Mouse (Mus musculus) lung, embryonic 16.5 days (tissue): Measurements from ENCODE around the gene Prdm16. TPM values are rescaled to one million over a fixed set of nuclear protein-coding genes. Genes with fewer than 3 reads are reported as not detected.
A peak's percentile ranks its signal among the peaks of the same experiment; 100 is the strongest.

Experiments used
- ATAC-seq: fragments of 200-750 bp; cut with Nextera tagmentation; 2 replicates; pipeline ENCODE4 v1.8.0; 2017; ENCODE audit warnings: low read depth, mild to moderate bottlenecking, moderate library complexity
- H3K27ac ChIP-seq: fragments of 300-500 bp; sonication (generic); 2 replicates; pipeline ENCODE4 v1.5.1; 2014; ENCODE audit warnings: mild to moderate bottlenecking, control low read depth, low read length
- H3K27me3 ChIP-seq: fragments of 300-500 bp; sonication (generic); 2 replicates; pipeline ENCODE4 v1.6.1; 2014; ENCODE audit warnings: low read depth, low read length, mixed read lengths; ENCODE audit not compliant: control insufficient read depth, insufficient read depth
- H3K36me3 ChIP-seq: fragments of 300-500 bp; sonication (generic); 2 replicates; pipeline ENCODE4 v1.6.1; 2014; ENCODE audit warnings: low read length; ENCODE audit not compliant: control insufficient read depth, insufficient read depth
- H3K4me1 ChIP-seq: fragments of 300-500 bp; sonication (generic); replicated peaks from 2 replicates; pipeline ENCODE4 v1.6.1; 2014; ENCODE audit warnings: low read length, mixed read lengths; ENCODE audit not compliant: control insufficient read depth, insufficient read depth
- H3K4me2 ChIP-seq: fragments of 300-500 bp; sonication (generic); 2 replicates; pipeline ENCODE4 v1.6.1; 2014; ENCODE audit warnings: low read depth, low read length, control low read depth
- H3K4me3 ChIP-seq: fragments of 300-500 bp; sonication (generic); 2 replicates; pipeline ENCODE4 v1.5.1; 2014; ENCODE audit warnings: mild to moderate bottlenecking, low read length, control low read depth
- H3K9ac ChIP-seq: fragments of 300-500 bp; sonication (generic); 2 replicates; pipeline ENCODE4 v1.6.1; 2014; ENCODE audit warnings: low read length, control low read depth
- H3K9me3 ChIP-seq: fragments of 300-500 bp; sonication (generic); 2 replicates; pipeline ENCODE4 v1.6.1; 2016; ENCODE audit warnings: low read length; ENCODE audit not compliant: control insufficient read depth
- WGBS: fragments of 180-500 bp; shearing (Covaris S2); extraction: QIAGEN DNeasy Blood & Tissue Kit; methylation state at CpG from one replicate; pipeline ENCODE4 v1.1.7; 2014; 5-methylcytosine and 5-hydroxymethylcytosine counted together
- polyA plus RNA-seq: library from polyadenylated mRNA; unstranded; fragments of >200 nt; fragmentation: Nextera tagmentation; extraction: Ambion mirVana; gene quantifications from 2 replicates; pipeline ENCODE4 v1.2.1, GENCODE M21; 2015

The Prdm16 gene
- polyA plus RNA-seq, 1 experiment from 2014 or later: 25.2 TPM

DNA sequence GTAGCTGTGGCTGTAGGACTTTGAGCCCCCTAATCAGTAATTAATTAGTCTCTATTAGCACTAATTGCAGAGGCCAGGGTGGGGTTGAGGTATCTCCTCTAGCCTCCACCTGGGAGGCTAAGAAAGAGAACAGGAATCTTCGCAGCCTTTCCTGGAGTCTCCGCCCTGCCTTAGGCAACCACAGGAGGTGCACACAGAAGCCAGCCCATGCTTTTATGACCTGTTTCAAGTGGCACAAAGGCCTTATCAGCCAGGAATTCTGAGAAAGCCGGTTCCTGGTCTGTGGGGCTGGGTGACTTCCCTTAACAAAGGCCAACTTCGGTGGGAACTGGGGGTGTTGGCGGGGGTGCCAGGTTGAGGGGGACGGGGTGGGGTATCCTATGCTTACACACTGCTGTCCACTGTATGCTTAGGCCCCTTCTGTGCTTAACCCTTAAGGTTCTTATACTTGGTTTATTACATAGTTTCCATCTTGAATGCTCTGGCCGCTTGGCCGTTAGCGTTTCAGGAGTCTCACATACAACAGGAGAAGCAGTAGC, 276.8 kb downstream of the Prdm16 start:
- WGBS: 66% methylated on average over 9 of the region's 9 CpGs
- Histone ChIP-seq H3K36me3 (no peaks in the 10 kb centered on the region), H3K9ac (peak overlapping the region; percentile 52), H3K4me1 (peaks cover 15% of the 10 kb centered on the region; the same call in 1 of the 2 replicates), H3K9me3 (0 out of 2 replicates have a peak, but pooled peaks cover 2% of the 10 kb centered on the region), H3K27ac (peak overlapping the region; percentile 93), H3K4me2 (peak overlapping the region; percentile 26), H3K4me3 (no peak overlapping the region), H3K27me3 (no peaks in the 10 kb centered on the region; the same call in 1 of the 2 replicates)
- peak; percentile 68 for ATAC-seq

DNA sequence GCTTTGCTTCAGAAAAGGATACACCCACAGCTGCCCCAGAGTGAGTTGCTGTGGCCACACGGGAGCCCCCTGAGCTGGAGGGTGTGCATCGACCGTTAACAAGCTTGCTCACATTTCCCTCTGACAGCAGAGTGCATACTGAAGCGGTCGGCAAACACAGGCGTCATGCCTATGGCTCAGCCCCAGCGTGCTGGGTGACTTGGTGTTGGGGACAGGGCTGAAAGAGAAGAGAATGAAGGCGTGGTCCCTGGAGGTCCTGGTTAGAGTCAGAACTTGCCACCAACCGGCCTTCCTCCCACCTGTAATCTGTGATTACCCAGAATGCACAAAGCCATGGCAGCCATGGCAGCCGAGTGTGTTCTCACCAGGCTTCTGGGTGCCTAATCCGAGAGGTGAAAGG, 277.9 kb downstream of the Prdm16 start:
- Histone ChIP-seq H3K36me3 (no peaks in the 10 kb centered on the region), H3K9me3 (0 out of 2 replicates have a peak, but pooled peaks cover 2% of the 10 kb centered on the region), H3K4me2 (no peak overlapping the region; the same call in 1 of the 2 replicates), H3K27me3 (no peaks in the 10 kb centered on the region; the same call in 1 of the 2 replicates), H3K9ac (peak overlapping the region; percentile 52), H3K27ac (peak overlapping the region; percentile 93), H3K4me3 (no peak overlapping the region), H3K4me1 (peaks cover 15% of the 10 kb centered on the region; the same call in 1 of the 2 replicates)
- ATAC-seq: peak; percentile 47
- 31% methylated on average over 11 of the region's 11 CpGs for WGBS

DNA sequence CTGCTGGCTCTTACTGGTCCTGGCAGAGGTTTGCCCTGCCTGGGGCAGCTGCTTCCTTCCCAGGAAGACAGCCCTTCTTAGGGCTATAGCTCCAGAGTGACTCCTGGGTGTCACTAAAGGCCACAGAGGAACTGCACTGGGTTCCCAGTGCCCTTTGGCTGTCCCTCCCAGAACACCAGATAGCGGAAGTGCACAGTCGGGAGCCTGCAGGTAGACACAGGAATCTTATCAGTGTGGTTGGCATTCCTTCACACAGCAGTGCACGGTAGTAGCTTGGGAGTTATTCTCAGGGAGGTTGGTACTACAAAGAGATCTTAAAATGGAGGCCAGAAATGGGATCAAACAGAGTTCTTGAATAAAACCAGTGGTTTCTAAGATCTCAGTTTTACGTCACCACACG, 278.3 kb downstream of the Prdm16 start:
- WGBS: 46% methylated on average over 5 of the region's 5 CpGs
- H3K27me3 ChIP-seq: no peaks in the 10 kb centered on the region; the same call in 1 of the 2 replicates
- peak overlapping the region; percentile 93 for H3K27ac ChIP-seq
- ATAC-seq: no peak
- H3K36me3 ChIP-seq: no peaks in the 10 kb centered on the region
- H3K4me1 ChIP-seq: peaks cover 16% of the 10 kb centered on the region
- H3K4me2 ChIP-seq: no peak overlapping the region
- 0 out of 2 replicates have a peak, but pooled peaks cover 2% of the 10 kb centered on the region for H3K9me3 ChIP-seq
- no peak overlapping the region for H3K4me3 ChIP-seq
- no peak overlapping the region for H3K9ac ChIP-seq

DNA sequence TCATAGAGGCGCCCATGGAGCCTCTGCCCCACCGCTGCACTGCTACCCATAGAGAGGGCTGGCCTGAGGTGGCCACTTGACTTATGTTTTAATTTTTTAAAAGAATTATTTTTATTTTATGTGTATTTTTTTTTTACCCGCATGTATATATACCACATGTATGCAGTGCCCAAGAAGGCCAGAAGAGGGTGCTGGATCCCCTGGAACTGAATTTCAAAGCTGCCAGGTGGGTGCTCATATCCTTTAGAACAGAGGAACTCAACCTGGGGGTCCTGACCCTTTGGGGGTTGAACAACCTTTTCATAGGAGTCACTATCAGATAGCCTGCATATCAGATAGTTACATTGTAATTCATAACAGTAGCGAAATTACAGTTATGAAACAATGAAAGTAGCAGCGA, 281.3 kb downstream of the Prdm16 start:
- 89% methylated on average over 5 of the region's 5 CpGs for WGBS
- Histone ChIP-seq H3K9me3 (0 out of 2 replicates have a peak, but pooled peaks cover 2% of the 10 kb centered on the region), H3K9ac (no peak overlapping the region), H3K4me2 (no peak overlapping the region), H3K36me3 (no peaks in the 10 kb centered on the region), H3K4me1 (peaks cover 26% of the 10 kb centered on the region), H3K27ac (no peak overlapping the region), H3K27me3 (no peaks in the 10 kb centered on the region; the same call in 1 of the 2 replicates), H3K4me3 (no peak overlapping the region)
- no peak for ATAC-seq

DNA sequence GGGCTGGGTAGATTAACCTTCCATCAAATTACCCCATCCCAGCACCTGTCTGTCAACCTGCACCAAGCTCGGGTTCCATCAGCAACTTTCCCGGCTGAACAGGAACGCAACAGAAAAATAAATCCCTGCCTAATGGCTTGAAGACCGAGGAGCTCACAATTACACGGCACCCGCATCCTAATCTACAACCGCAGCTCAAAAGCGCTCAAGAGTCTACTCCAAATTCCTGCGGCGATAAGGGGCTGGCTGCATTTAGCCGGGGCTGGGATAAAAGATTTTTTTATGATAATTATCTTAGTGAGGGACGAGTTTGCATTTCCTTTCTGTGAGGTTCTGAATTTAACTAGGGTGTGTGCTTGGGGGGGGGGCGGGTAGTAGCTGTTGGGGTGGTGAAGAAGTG, 284.4 kb downstream of the Prdm16 start:
- Histone ChIP-seq H3K36me3 (no peaks in the 10 kb centered on the region), H3K9me3 (0 out of 2 replicates have a peak, but pooled peaks cover 2% of the 10 kb centered on the region), H3K4me1 (peaks cover 26% of the 10 kb centered on the region), H3K27ac (peak overlapping the region; percentile 60; the same call in 1 of the 2 replicates), H3K9ac (no peak overlapping the region), H3K4me3 (no peak overlapping the region), H3K4me2 (no peak overlapping the region), H3K27me3 (no peaks in the 10 kb centered on the region; the same call in 1 of the 2 replicates)
- 26% methylated on average over 13 of the region's 13 CpGs for WGBS
- peak; percentile 27; the same call in 1 of the 2 replicates for ATAC-seq

DNA sequence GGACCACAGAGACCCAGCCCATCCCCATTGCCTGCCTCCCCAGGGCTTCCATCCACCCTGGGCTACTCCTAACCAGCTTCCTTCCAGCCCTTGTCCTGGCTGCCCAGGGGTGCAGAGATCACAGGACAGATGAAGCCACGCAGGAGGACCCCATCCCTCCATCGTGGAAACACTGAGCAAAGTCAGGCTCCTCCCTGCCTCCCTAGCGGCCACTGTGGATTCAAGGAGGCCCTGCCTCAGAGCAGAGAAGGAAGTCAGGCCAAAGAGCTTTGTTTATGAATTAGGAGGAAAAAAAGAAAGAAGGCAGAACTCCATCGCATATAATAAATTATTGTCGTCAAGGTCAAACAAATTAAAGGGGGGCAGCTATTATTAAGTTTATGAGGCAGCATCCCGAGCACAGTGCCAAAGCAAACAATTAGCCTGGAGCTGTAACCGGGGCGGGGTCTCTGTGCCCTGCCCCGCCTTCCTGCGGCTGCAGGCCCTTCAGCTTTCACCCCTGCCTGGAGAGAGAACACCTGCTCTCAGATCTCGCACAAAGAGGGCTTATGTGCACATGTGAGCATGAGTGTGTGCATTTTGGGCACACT, 288.4 kb downstream of the Prdm16 start:
- H3K36me3 ChIP-seq: no peaks in the 10 kb centered on the region
- H3K27ac ChIP-seq: peak overlapping the region; percentile 68
- H3K4me1 ChIP-seq: peaks cover 26% of the 10 kb centered on the region
- no peak overlapping the region for H3K4me2 ChIP-seq
- no peaks in the 10 kb centered on the region for H3K27me3 ChIP-seq
- WGBS: 9% methylated on average over 11 of the region's 11 CpGs
- H3K9me3 ChIP-seq: no peaks in the 10 kb centered on the region
- peak overlapping the region; percentile 45; the same call in 1 of the 2 replicates for H3K9ac ChIP-seq
- peak; percentile 84 for ATAC-seq
- no peak overlapping the region for H3K4me3 ChIP-seq

DNA sequence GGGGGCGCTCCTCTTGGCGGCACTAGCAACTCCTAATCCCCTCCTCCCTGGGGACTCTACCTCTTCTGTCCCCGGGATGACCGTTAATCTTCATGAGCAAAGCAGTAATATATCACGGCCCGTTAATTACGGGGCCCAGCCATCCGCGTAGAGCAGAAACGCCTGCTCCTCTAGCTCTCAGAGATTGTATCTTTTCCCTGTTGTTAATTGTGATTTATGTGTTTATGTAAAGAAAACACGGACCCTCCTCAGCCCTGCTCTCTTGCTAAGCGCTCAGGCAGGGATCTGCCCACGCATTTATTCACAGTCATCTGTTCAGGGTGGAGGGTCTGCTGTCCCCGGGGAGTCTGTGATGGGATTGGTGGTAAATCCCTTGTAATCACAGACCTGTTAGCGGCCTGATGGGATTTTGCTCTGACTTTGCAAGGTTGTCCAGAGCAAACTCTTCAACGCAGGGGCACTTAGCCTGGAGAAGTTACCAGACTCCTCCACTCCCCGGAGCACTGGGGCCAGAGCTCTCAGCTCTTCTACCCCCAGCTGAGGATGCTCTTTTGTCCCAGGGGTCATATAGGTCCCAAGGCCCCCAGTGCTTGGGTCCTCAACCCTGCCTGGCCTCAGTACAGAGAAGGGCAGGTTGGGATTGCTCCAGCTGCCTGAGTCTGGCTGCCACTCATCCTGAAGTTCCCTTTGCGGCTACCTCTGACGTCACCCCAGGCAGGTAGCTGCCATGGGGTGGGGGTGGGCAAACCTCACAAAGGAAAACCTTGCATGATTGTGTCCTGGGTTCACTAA, 289.7 kb downstream of the Prdm16 start:
- Histone ChIP-seq H3K4me1 (peaks cover 19% of the 10 kb centered on the region), H3K4me2 (no peak overlapping the region), H3K4me3 (no peak overlapping the region), H3K27me3 (no peaks in the 10 kb centered on the region), H3K27ac (no peak overlapping the region), H3K9ac (no peak overlapping the region), H3K9me3 (no peaks in the 10 kb centered on the region), H3K36me3 (peaks cover 1% of the 10 kb centered on the region; the same call in 1 of the 2 replicates)
- no peak for ATAC-seq
- WGBS: 45% methylated on average over 19 of the region's 19 CpGs

DNA sequence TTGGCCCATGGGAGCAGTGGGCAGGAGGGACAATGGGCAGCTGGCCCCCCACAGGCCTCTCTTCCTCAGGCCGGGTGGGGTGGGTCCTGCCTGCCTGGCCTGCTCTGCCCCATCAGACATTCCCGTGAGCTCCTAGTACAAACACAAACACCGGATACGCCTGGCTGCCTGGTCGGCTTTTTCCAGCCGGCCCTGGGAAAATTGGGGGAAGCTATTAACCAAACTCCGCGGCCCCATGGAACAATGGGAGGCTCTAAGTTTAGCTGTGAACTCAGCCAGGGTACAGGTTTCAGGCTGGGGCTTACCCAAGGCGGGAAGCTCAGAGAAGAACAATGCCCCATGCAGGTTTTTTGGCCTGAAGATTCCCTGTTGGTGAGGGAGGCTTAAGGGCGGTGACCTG, 300.0 kb downstream of the Prdm16 start:
- Histone ChIP-seq H3K4me3 (no peak overlapping the region), H3K9ac (peak overlapping the region; percentile 39), H3K9me3 (no peaks in the 10 kb centered on the region), H3K4me1 (peaks cover 4% of the 10 kb centered on the region), H3K27ac (peak overlapping the region; percentile 83), H3K27me3 (no peaks in the 10 kb centered on the region), H3K4me2 (no peak overlapping the region), H3K36me3 (no peaks in the 10 kb centered on the region; the same call in 1 of the 2 replicates)
- peak; percentile 84 for ATAC-seq
- 23% methylated on average over 10 of the region's 10 CpGs for WGBS

DNA sequence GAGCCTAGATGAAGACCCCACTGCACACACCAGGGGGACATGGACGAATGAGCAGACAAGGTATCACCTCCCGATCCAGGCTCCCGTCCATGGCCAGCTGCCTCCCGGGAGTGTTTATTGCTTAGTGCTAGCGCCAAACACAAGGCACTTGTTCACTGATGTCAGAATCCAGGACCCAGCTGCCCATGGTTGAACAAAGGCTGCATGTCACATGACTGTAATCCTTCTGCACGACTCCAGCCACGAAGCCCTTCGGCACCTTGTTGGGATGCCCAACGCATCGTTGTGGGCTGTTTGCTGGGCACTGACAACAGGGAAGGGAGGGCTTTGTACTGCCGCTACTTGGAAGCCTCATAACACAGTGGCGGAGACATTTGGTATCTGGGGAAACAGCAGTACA, 300.9 kb downstream of the Prdm16 start, which contains the start of gene B230104I21Rik:
Gene B230104I21Rik (plus strand): TSS at position 367 of the 400 bp plus-strand sequence.
- ATAC-seq: no peak
- Histone ChIP-seq H3K27ac (peak within 1 kb of the TSS; percentile 83), H3K4me1 (peaks cover 6% of the 10 kb centered on the region), H3K4me2 (peak within 1 kb of the TSS; percentile 48), H3K27me3 (no peaks in the 10 kb centered on the region), H3K9ac (peak within 1 kb of the TSS; percentile 39), H3K4me3 (peak within 1 kb of the TSS; percentile 27), H3K36me3 (no peaks in the 10 kb centered on the region), H3K9me3 (no peaks in the 10 kb centered on the region)
- 74% methylated on average over 12 of the region's 12 CpGs for WGBS
